Comparison of ENCODE assay signal across 9 mouse cellular contexts in genomic region chr11:70702781-70703180, GRCm38 (mm10). TPM values are rescaled to one million over a fixed set of nuclear protein-coding genes. Genes with fewer than 3 reads are reported as not detected.
DNase-seq lines count a peak whose midpoint lies in the region; ATAC-seq and TF ChIP-seq lines count a peak whose summit lies in the region.
"Had no signal": no experiment of that assay in that cellular context is flagged by ENCODE, and none has a peak within 500 bp of the region (broad histone marks: within the 10 kb centered on the region; RNA-seq: fewer than 3 reads in every experiment).

No protein-coding gene starts in this region.

- no peak overlapping the region for H3ac ChIP-seq in myocyte (ENCODE audit: control insufficient read depth, insufficient read length)

- peaks cover 14% of the 10 kb centered on the region for H3K4me1 ChIP-seq in kidney, postnatal 0 days (replicated peaks; ENCODE audit: insufficient read depth, low read length)
- H3K4me1 ChIP-seq in limb, embryonic 12.5 days (replicated peaks) = peaks cover 24% of the 10 kb centered on the region

- peak overlapping the region; percentile 94; the same call in 1 of the 2 replicates for H3K9ac ChIP-seq in kidney, postnatal 0 days (ENCODE audit: low read depth, low read length)
- 0 out of 2 replicates have a peak overlapping the region, but pooled peaks have one; percentile 23 for H3K9ac ChIP-seq in limb, embryonic 12.5 days (replicated peaks)

- intact Hi-C loops in left cerebral cortex, postnatal 36 days (cut with DNase I) = loop anchor here (5.0 kb wide), 1 partner anchor 55 kb away; no protein-coding TSS in a partner anchor

- peaks cover 35% of the 10 kb centered on the region for H3K36me3 ChIP-seq in kidney, postnatal 0 days (ENCODE audit: insufficient read depth, low read length)
- peaks cover 54% of the 10 kb centered on the region for H3K36me3 ChIP-seq in limb, embryonic 12.5 days
- peaks cover 42% of the 10 kb centered on the region for H3K36me3 ChIP-seq in myocyte (ENCODE audit: control insufficient read depth, insufficient read depth)

- no peak for TF ChIP-seq CTCF in kidney, postnatal 0 days (IDR thresholded peaks at IDR 0.05; ENCODE audit: low read depth)

- H3K79me2 ChIP-seq in myocyte (ENCODE audit: control insufficient read depth, insufficient read depth) = peaks cover 28% of the 10 kb centered on the region

- DNase-seq in kidney, postnatal 0 days (ENCODE audit: low spot score) = no peak
- DNase-seq in kidney, postnatal 14 days = no peak
- peak; percentile 98 for DNase-seq in heart, adult 11 months
- no peak for DNase-seq in testis, postnatal 14 days (ENCODE audit: low spot score)
- DNase-seq in B cell, adult 2 months = no peak
- no peak for DNase-seq in left cerebral cortex, postnatal 36 days (ENCODE audit: low spot score in 2 of 2)

- H3K27me3 ChIP-seq in kidney, postnatal 0 days (ENCODE audit: insufficient read depth, low read length) = no peaks in the 10 kb centered on the region
- no peaks in the 10 kb centered on the region for H3K27me3 ChIP-seq in limb, embryonic 12.5 days
- no peaks in the 10 kb centered on the region for H3K27me3 ChIP-seq in myocyte (ENCODE audit: control insufficient read depth, insufficient read depth, insufficient read length)

- no peak for TF ChIP-seq POLR2A in myocyte (IDR thresholded peaks at IDR 0.05; ENCODE audit: insufficient read length, low read depth)

- 0 out of 2 replicates have a peak overlapping the region, but pooled peaks have one; percentile 94 for H3K4me2 ChIP-seq in kidney, postnatal 0 days (ENCODE audit: low read length)
- no peak overlapping the region for H3K4me2 ChIP-seq in limb, embryonic 12.5 days
- H3K4me2 ChIP-seq in myocyte (ENCODE audit: low read depth) = peak overlapping the region; percentile 96

- no peaks in the 10 kb centered on the region for H3K9me3 ChIP-seq in kidney, postnatal 0 days (replicated peaks; ENCODE audit: low read length)
- no peaks in the 10 kb centered on the region for H3K9me3 ChIP-seq in limb, embryonic 12.5 days
- H3K9me3 ChIP-seq: G1E had no signal

- 84% methylated on average over 6 of the region's 6 CpGs for WGBS in kidney, postnatal 0 days
- 85% methylated on average over 6 of the region's 6 CpGs for WGBS in limb, embryonic 12.5 days

- ATAC-seq in kidney, postnatal 0 days (replicated peaks; ENCODE audit: low FRiP score, low read depth) = no peak
- ATAC-seq in limb, embryonic 12.5 days (ENCODE audit: insufficient number of reproducible peaks, insufficient read depth, low FRiP score, low TSS enrichment, low read depth) = no peak

- no peak overlapping the region for H3K27ac ChIP-seq in kidney, postnatal 0 days
- no peak overlapping the region for H3K27ac ChIP-seq in limb, embryonic 12.5 days

- H3K4me3 ChIP-seq in kidney, postnatal 0 days (replicated peaks; ENCODE audit: low read depth, low read length) = no peak overlapping the region
- no peak overlapping the region for H3K4me3 ChIP-seq in limb, embryonic 12.5 days (replicated peaks)
- H3K4me3 ChIP-seq in myocyte = no peak overlapping the region

TF ChIP-seq in myocyte, 11 proteins besides CTCF, POLR2A, EP300 and RAD21:
- TF ChIP-seq MYOD1 (IDR thresholded peaks at IDR 0.05; ENCODE audit: control insufficient read depth in 1 of 3, insufficient read length in 2 of 3, low read depth in 2 of 3) (peak in 1 of 3 experiments; percentile 33), USF1 (IDR thresholded peaks at IDR 0.05; ENCODE audit: low read depth) (no peak), TCF12 (IDR thresholded peaks at IDR 0.05; ENCODE audit: insufficient read depth, poor library complexity, severe bottlenecking) (no peak), MAX (IDR thresholded peaks at IDR 0.05; ENCODE audit: low read depth) (no peak), REST (IDR thresholded peaks at IDR 0.05; ENCODE audit: insufficient read depth, insufficient read length) (no peak), MYOG (IDR thresholded peaks at IDR 0.05; ENCODE audit: control insufficient read depth in 1 of 3, insufficient read depth in 1 of 3, insufficient read length in 2 of 3, low read depth in 2 of 3) (no peak)

RNA-seq across cellular contexts. Expression of gene Kif1c, which starts 2.4 kb away (rescaled TPM):
- polyA plus RNA-seq in kidney, postnatal 0 days (2015; fragmentation: Nextera tagmentation; extraction: Ambion mirVana) = 3.5 and 3.6 TPM in 2 replicates
- 3.3 and 3.6 TPM in 2 replicates for polyA plus RNA-seq in limb, embryonic 12.5 days (2016; fragmentation: Nextera tagmentation; extraction: Ambion mirVana)
- 96.3 TPM for polyA plus RNA-seq in myocyte (2012; fragmentation: generic; extraction: Trizol)
- total RNA-seq in left cerebral cortex, postnatal 36 days (2021) = 10 to 100 TPM; 58.9 to 59.3 TPM

RNA-seq across cellular contexts. Expression of gene Inca1, which starts 2.8 kb away (rescaled TPM):
- polyA plus RNA-seq in kidney, postnatal 0 days (2015; fragmentation: Nextera tagmentation; extraction: Ambion mirVana) = 2.3 and 3.0 TPM in 2 replicates
- polyA plus RNA-seq in limb, embryonic 12.5 days (2016; fragmentation: Nextera tagmentation; extraction: Ambion mirVana) = 1.0 and 1.4 TPM in 2 replicates
- 1.1 TPM for polyA plus RNA-seq in myocyte (2012; fragmentation: generic; extraction: Trizol)
- 1 to 10 TPM; 1.8 to 1.9 TPM for total RNA-seq in left cerebral cortex, postnatal 36 days (2021)

RNA-seq across cellular contexts. Expression of gene Camta2, which starts 14.9 kb away (rescaled TPM):
- 9.2 and 9.4 TPM in 2 replicates for polyA plus RNA-seq in kidney, postnatal 0 days (2015; fragmentation: Nextera tagmentation; extraction: Ambion mirVana)
- polyA plus RNA-seq in limb, embryonic 12.5 days (2016; fragmentation: Nextera tagmentation; extraction: Ambion mirVana) = 9.9 and 12.8 TPM in 2 replicates
- 11.9 TPM for polyA plus RNA-seq in myocyte (2012; fragmentation: generic; extraction: Trizol)
- total RNA-seq in left cerebral cortex, postnatal 36 days (2021) = 100 to 1,000 TPM; 232 to 256 TPM

RNA-seq across cellular contexts. Expression of gene Spag7, which starts 33.6 kb away (rescaled TPM):
- polyA plus RNA-seq in kidney, postnatal 0 days (2015; fragmentation: Nextera tagmentation; extraction: Ambion mirVana) = 91.5 and 102 TPM in 2 replicates
- polyA plus RNA-seq in limb, embryonic 12.5 days (2016; fragmentation: Nextera tagmentation; extraction: Ambion mirVana) = 151 TPM in 2 replicates
- 52.4 TPM for polyA plus RNA-seq in myocyte (2012; fragmentation: generic; extraction: Trizol)
- 10 to 100 TPM; 52.5 to 57.8 TPM for total RNA-seq in left cerebral cortex, postnatal 36 days (2021)

RNA-seq across cellular contexts. Expression of gene Eno3, which starts 45.8 kb away (rescaled TPM):
- 9.7 and 10.0 TPM in 2 replicates for polyA plus RNA-seq in kidney, postnatal 0 days (2015; fragmentation: Nextera tagmentation; extraction: Ambion mirVana)
- polyA plus RNA-seq in limb, embryonic 12.5 days (2016; fragmentation: Nextera tagmentation; extraction: Ambion mirVana) = 34.2 and 38.2 TPM in 2 replicates
- 1,792 TPM for polyA plus RNA-seq in myocyte (2012; fragmentation: generic; extraction: Trizol)
- total RNA-seq in left cerebral cortex, postnatal 36 days (2021) = 1 to 10 TPM; 9.5 to 9.6 TPM

Comparison
In these comparisons a context has a peak if more than half of its experiments do, and no peak if none do; other contexts are left out.
1. RNA of gene Kif1c, which starts 2.4 kb away (polyA plus RNA-seq): 96.3 TPM in myocyte (single experiment); 3.3 to 3.6 TPM in limb, embryonic 12.5 days and 3.5 to 3.6 TPM in kidney, postnatal 0 days; every median in the first group is over 10 times any median in the second.